Mouse (Mus musculus) stomach, embryonic 14.5 days (tissue): Measurements from ENCODE around the gene Clca3a1. TPM values are rescaled to one million over a fixed set of nuclear protein-coding genes. Genes with fewer than 3 reads are reported as not detected.
"Not testable (repeated sequence)": the region's sequence is repeated elsewhere in the genome, so short reads cannot be mapped to it uniquely, and the experiment has no call there.

ENCODE experiments used
- ATAC-seq: fragments of 200-750 bp; cut with Nextera tagmentation; 2 replicates; pipeline ENCODE4 v1.8.0; 2017; ENCODE audit warnings: low read depth, moderate TSS enrichment; ENCODE audit not compliant: insufficient number of reproducible peaks, insufficient read depth, low FRiP score
- H3K27ac ChIP-seq: fragments of 300-500 bp; sonication (generic); 2 replicates; pipeline ENCODE4 v1.5.1; 2014; ENCODE audit warnings: mild to moderate bottlenecking, low read length, moderate library complexity, mixed read lengths
- H3K27me3 ChIP-seq: fragments of 300-500 bp; sonication (generic); 2 replicates; pipeline ENCODE4 v1.6.1; 2014; ENCODE audit warnings: low read length, control low read depth, mixed read lengths; ENCODE audit not compliant: control insufficient read depth, insufficient read depth
- H3K36me3 ChIP-seq: fragments of 300-500 bp; sonication (generic); 2 replicates; pipeline ENCODE4 v1.6.1; 2014; ENCODE audit warnings: mild to moderate bottlenecking, control low read depth, low read length, moderate library complexity, mixed read lengths; ENCODE audit not compliant: control insufficient read depth, insufficient read depth
- H3K4me1 ChIP-seq: fragments of 300-500 bp; sonication (generic); 2 replicates; pipeline ENCODE4 v1.6.1; 2014; ENCODE audit warnings: low read length, control low read depth, mixed read lengths; ENCODE audit not compliant: control insufficient read depth, insufficient read depth
- H3K4me2 ChIP-seq: fragments of 300-500 bp; sonication (generic); replicated peaks from 2 replicates; pipeline ENCODE4 v1.6.1; 2014; ENCODE audit warnings: low read depth, low read length, control low read depth
- H3K4me3 ChIP-seq: fragments of 300-500 bp; sonication (generic); 2 replicates; pipeline ENCODE4 v1.5.1; 2014; ENCODE audit warnings: low read depth, low read length, control low read depth
- H3K9ac ChIP-seq: fragments of 300-500 bp; sonication (generic); replicated peaks from 2 replicates; pipeline ENCODE4 v1.6.1; 2014; ENCODE audit warnings: low read depth, mild to moderate bottlenecking, control low read depth, low read length, moderate library complexity, mixed read lengths
- H3K9me3 ChIP-seq: fragments of 300-500 bp; sonication (generic); 2 replicates; pipeline ENCODE4 v1.6.1; 2016; ENCODE audit warnings: low read depth, low read length, control low read depth; ENCODE audit not compliant: control insufficient read depth
- WGBS: fragments of 180-500 bp; shearing (Covaris S2); extraction: QIAGEN DNeasy Blood & Tissue Kit; methylation state at CpG from one replicate; pipeline ENCODE4 v1.1.7; 2014; 5-methylcytosine and 5-hydroxymethylcytosine counted together
- polyA plus RNA-seq: library from polyadenylated mRNA; unstranded; fragments of >200 nt; fragmentation: Nextera tagmentation; extraction: Ambion mirVana; gene quantifications from 2 replicates; pipeline ENCODE4 v1.2.1, GENCODE M21; 2014

Gene Clca3a1
- polyA plus RNA-seq, result 2.2 and 2.5 TPM in 2 replicates

- no peaks in the 10 kb centered on the region for H3K36me3 ChIP-seq
- H3K27ac ChIP-seq, result peak within 1 kb of the TSS; percentile 22; the same call in 1 of the 2 replicates
- 27% methylated on average over 9 of the region's 11 CpGs for WGBS
- no peak within 1 kb of the TSS for H3K4me3 ChIP-seq
- peaks cover 9% of the 10 kb centered on the region; the same call in 1 of the 2 replicates for H3K4me1 ChIP-seq
- H3K27me3 ChIP-seq, result no peaks in the 10 kb centered on the region
- no peak within 1 kb of the TSS for H3K9ac ChIP-seq
- peak within 1 kb of the TSS; percentile 6; the same call in 1 of the 2 replicates for H3K4me2 ChIP-seq
- H3K9me3 ChIP-seq, result no peaks in the 10 kb centered on the region
- peak; percentile 79; the same call in 1 of the 2 replicates for ATAC-seq
Measured at GRCm38 (mm10) chr3:144760592-144761309, at the start of gene Clca3a1. TSS of gene Clca3a1 (minus strand) at chr3:144760977.

- not testable (repeated sequence) for H3K9me3 ChIP-seq, H3K4me1 ChIP-seq, H3K4me3 ChIP-seq, ATAC-seq, H3K4me2 ChIP-seq, H3K27me3 ChIP-seq, H3K9ac ChIP-seq, H3K36me3 ChIP-seq, H3K27ac ChIP-seq
- 73% methylated on average over 14 of the region's 17 CpGs for WGBS
Measured at GRCm38 (mm10) chr3:144808153-144808925, 47.6 kb upstream of the Clca3a1 start.

GRCm38 (mm10) chr3:144806626-144807025 is 45.8 kb upstream of the Clca3a1 start:
- H3K27ac ChIP-seq, H3K4me3 ChIP-seq, H3K4me2 ChIP-seq, H3K4me1 ChIP-seq, H3K9ac ChIP-seq, ATAC-seq, H3K36me3 ChIP-seq, H3K27me3 ChIP-seq, H3K9me3 ChIP-seq: not testable (repeated sequence)
- WGBS, result 67% methylated on average over 2 of the region's 2 CpGs

- no peak overlapping the region for H3K27ac ChIP-seq
- WGBS, result 32% methylated on average over 8 of the region's 8 CpGs
- no peak for ATAC-seq
Measured at GRCm38 (mm10) chr3:144801861-144802260, 41.1 kb upstream of the Clca3a1 start.

GRCm38 (mm10) chr3:144785181-144786148 is 24.7 kb upstream of the Clca3a1 start:
- no peaks in the 10 kb centered on the region for H3K9me3 ChIP-seq
- H3K36me3 ChIP-seq, result no peaks in the 10 kb centered on the region
- 66% methylated on average over 11 of the region's 11 CpGs for WGBS
- no peak for ATAC-seq
- H3K27ac ChIP-seq, result no peak overlapping the region
- no peak overlapping the region for H3K4me3 ChIP-seq
- no peaks in the 10 kb centered on the region for H3K27me3 ChIP-seq
- no peak overlapping the region for H3K4me2 ChIP-seq
- 0 out of 2 replicates have a peak, but pooled peaks cover 2% of the 10 kb centered on the region for H3K4me1 ChIP-seq
- no peak overlapping the region for H3K9ac ChIP-seq

More at GRCm38 (mm10) chr3:144801861-144802260, 41.1 kb upstream of the Clca3a1 start:
- H3K4me1 ChIP-seq, result no peaks in the 10 kb centered on the region
- no peak overlapping the region for H3K4me2 ChIP-seq
- H3K9ac ChIP-seq, result no peak overlapping the region
- no peak overlapping the region for H3K4me3 ChIP-seq
- H3K36me3 ChIP-seq, result no peaks in the 10 kb centered on the region
- no peaks in the 10 kb centered on the region for H3K9me3 ChIP-seq
- no peaks in the 10 kb centered on the region for H3K27me3 ChIP-seq

DNA sequence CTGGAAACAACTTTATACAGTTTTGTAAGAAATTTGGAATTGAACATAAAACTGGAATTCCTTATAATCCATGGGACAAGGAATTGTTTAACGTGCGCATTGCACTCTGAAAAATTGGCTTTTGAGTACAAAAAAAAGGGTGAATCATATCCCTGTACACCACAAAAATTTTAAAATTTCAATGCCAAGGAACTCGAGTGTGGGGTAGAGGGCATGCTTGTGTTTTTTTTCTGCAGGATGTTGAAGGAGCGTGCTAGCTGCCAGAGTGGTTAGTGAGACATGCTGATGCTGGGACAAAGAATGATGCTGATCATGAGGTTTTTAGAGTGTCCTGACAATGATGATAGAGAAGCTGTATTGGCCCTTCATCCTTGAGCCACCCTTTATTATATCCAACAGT is 4.4 kb upstream of the Clca3a1 start:
- H3K9me3 ChIP-seq, result no peaks in the 10 kb centered on the region
- H3K27me3 ChIP-seq, result no peaks in the 10 kb centered on the region
- no peak overlapping the region for H3K4me3 ChIP-seq
- 77% methylated on average over 4 of the region's 4 CpGs for WGBS
- peaks cover 9% of the 10 kb centered on the region; the same call in 1 of the 2 replicates for H3K4me1 ChIP-seq
- no peak overlapping the region for H3K27ac ChIP-seq
- no peak overlapping the region for H3K9ac ChIP-seq
- ATAC-seq, result no peak
- H3K4me2 ChIP-seq, result no peak overlapping the region
- no peaks in the 10 kb centered on the region for H3K36me3 ChIP-seq

- Histone ChIP-seq H3K9me3 (no peaks in the 10 kb centered on the region), H3K4me2 (peak overlapping the region; percentile 6; the same call in 1 of the 2 replicates), H3K4me3 (no peak overlapping the region), H3K27me3 (no peaks in the 10 kb centered on the region), H3K36me3 (no peaks in the 10 kb centered on the region), H3K27ac (no peak overlapping the region; the same call in 1 of the 2 replicates), H3K9ac (no peak overlapping the region), H3K4me1 (peaks cover 9% of the 10 kb centered on the region; the same call in 1 of the 2 replicates)
- ATAC-seq, result no peak
- 24% methylated on average over 6 of the region's 6 CpGs for WGBS
Measured at GRCm38 (mm10) chr3:144761454-144761853, 677 bp upstream of the Clca3a1 start.

DNA sequence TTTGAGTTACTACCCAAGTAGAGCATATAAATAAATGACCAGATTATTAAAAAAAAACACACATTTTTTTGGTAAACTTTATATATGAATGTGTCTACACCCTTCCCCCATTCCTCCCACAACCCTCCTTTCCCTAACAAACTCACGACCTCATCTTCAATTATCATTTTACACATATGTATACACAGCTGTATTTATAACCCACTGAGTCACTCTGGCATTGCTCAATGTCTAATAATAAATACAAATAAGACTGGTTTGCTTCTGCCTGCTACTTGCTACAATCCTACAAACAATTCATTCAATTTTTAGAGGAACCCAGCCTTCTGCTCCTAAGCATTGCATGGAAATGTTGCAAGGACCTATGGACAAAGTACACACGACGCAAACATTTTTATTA is 1.1 kb downstream of the Clca3a1 start:
- Histone ChIP-seq H3K9ac (no peak overlapping the region), H3K9me3 (no peaks in the 10 kb centered on the region), H3K36me3 (no peaks in the 10 kb centered on the region), H3K27me3 (no peaks in the 10 kb centered on the region), H3K4me2 (no peak overlapping the region), H3K4me1 (peaks cover 9% of the 10 kb centered on the region; the same call in 1 of the 2 replicates), H3K4me3 (no peak overlapping the region), H3K27ac (no peak overlapping the region)
- no peak for ATAC-seq
- 58% methylated on average over 3 of the region's 3 CpGs for WGBS
